Mouse (Mus musculus) midbrain, embryonic 13.5 days (tissue): Measurements from ENCODE around the gene Hsd17b12. TPM values are rescaled to one million over a fixed set of nuclear protein-coding genes. Genes with fewer than 3 reads are reported as not detected.

Source experiments
- ATAC-seq: fragments of 200-750 bp; cut with Nextera tagmentation; 2 replicates; pipeline ENCODE4 v1.8.0; 2017; ENCODE audit warnings: mild to moderate bottlenecking, moderate TSS enrichment, moderate library complexity
- H3K27ac ChIP-seq: fragments of 300-500 bp; sonication (generic); 2 replicates; pipeline ENCODE4 v1.5.1; 2015; ENCODE audit warnings: inconsistent platforms, mild to moderate bottlenecking, moderate library complexity
- H3K27me3 ChIP-seq: fragments of 300-500 bp; sonication (generic); 2 replicates; pipeline ENCODE4 v1.6.1; 2015; ENCODE audit warnings: mild to moderate bottlenecking, inconsistent platforms
- H3K36me3 ChIP-seq: fragments of 300-500 bp; sonication (generic); 2 replicates; pipeline ENCODE4 v1.6.1; 2015; ENCODE audit warnings: mild to moderate bottlenecking, inconsistent platforms
- H3K4me1 ChIP-seq: fragments of 300-500 bp; sonication (generic); replicated peaks from 2 replicates; pipeline ENCODE4 v1.6.1; 2015; ENCODE audit warnings: inconsistent platforms
- H3K4me2 ChIP-seq: fragments of 300-500 bp; sonication (generic); replicated peaks from 2 replicates; pipeline ENCODE4 v1.6.1; 2015; ENCODE audit warnings: moderate library complexity, mild to moderate bottlenecking, inconsistent platforms
- H3K4me3 ChIP-seq: fragments of 300-500 bp; sonication (generic); replicated peaks from 2 replicates; pipeline ENCODE4 v1.5.1; 2015; ENCODE audit warnings: mild to moderate bottlenecking, inconsistent platforms
- H3K9ac ChIP-seq: fragments of 300-500 bp; sonication (generic); replicated peaks from 2 replicates; pipeline ENCODE4 v1.6.1; 2015; ENCODE audit warnings: mild to moderate bottlenecking, inconsistent platforms
- H3K9me3 ChIP-seq: fragments of 300-500 bp; sonication (generic); 2 replicates; pipeline ENCODE4 v1.6.1; 2016; ENCODE audit warnings: mild to moderate bottlenecking, inconsistent platforms
- WGBS: fragments of 180-500 bp; shearing (Covaris S2); methylation state at CpG from one replicate; pipeline ENCODE4 v1.1.7; 2015; 5-methylcytosine and 5-hydroxymethylcytosine counted together
- polyA plus RNA-seq: library from polyadenylated mRNA; unstranded; fragments of >200 nt; fragmentation: Nextera tagmentation; extraction: Ambion mirVana; gene quantifications from 2 replicates; pipeline ENCODE4 v1.2.1, GENCODE M21; 2015

Hsd17b12 gene
- polyA plus RNA-seq, 1 experiment from 2014 or later: 122 TPM

GRCm38 (mm10) chr2:94145146-94145542 is 12.6 kb downstream of the Hsd17b12 start:
- ATAC-seq: no peak
- Histone ChIP-seq H3K9ac (no peak overlapping the region), H3K27me3 (no peaks in the 10 kb centered on the region), H3K4me3 (no peak overlapping the region), H3K36me3 (no peaks in the 10 kb centered on the region), H3K27ac (no peak overlapping the region), H3K4me1 (no peaks in the 10 kb centered on the region), H3K4me2 (no peak overlapping the region), H3K9me3 (no peaks in the 10 kb centered on the region)
- 69% methylated on average over 2 of the region's 2 CpGs for WGBS

- no peak for ATAC-seq
- no peak overlapping the region for H3K27ac ChIP-seq
- no peaks in the 10 kb centered on the region for H3K9me3 ChIP-seq
- no peaks in the 10 kb centered on the region for H3K27me3 ChIP-seq
- H3K4me1 ChIP-seq: no peaks in the 10 kb centered on the region
- WGBS: 91% methylated on average over 7 of the region's 7 CpGs
- no peaks in the 10 kb centered on the region for H3K36me3 ChIP-seq
- H3K4me2 ChIP-seq: no peak overlapping the region
- no peak overlapping the region for H3K9ac ChIP-seq
- H3K4me3 ChIP-seq: no peak overlapping the region
Observed at GRCm38 (mm10) chr2:94144520-94145145, 13.1 kb downstream of the Hsd17b12 start.

DNA sequence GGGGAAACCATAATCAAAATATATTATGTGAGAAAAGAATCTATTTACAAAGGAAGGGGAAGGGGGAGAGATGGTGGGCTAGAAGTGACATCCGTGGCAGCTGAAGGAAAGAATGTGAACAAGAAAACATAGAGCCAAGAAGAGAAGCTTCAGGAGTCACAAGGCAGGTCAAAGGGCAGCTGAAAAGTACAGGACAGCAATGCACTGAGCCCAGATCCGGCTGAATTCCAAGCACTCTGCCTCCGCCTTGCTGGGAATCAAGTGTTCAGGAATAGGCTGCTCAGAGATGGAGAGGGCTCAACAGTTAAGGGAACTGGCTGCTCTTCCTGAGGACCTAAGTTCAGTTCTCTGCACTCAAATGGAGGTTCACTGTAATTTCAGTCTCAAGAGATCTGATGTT is 16.5 kb downstream of the Hsd17b12 start:
- Histone ChIP-seq H3K4me3 (no peak overlapping the region), H3K27ac (no peak overlapping the region), H3K36me3 (no peaks in the 10 kb centered on the region), H3K4me2 (no peak overlapping the region), H3K4me1 (no peaks in the 10 kb centered on the region; the same call in 1 of the 2 replicates), H3K9me3 (no peaks in the 10 kb centered on the region), H3K9ac (no peak overlapping the region), H3K27me3 (no peaks in the 10 kb centered on the region)
- 71% methylated on average over 3 of the region's 3 CpGs for WGBS
- ATAC-seq: no peak

DNA sequence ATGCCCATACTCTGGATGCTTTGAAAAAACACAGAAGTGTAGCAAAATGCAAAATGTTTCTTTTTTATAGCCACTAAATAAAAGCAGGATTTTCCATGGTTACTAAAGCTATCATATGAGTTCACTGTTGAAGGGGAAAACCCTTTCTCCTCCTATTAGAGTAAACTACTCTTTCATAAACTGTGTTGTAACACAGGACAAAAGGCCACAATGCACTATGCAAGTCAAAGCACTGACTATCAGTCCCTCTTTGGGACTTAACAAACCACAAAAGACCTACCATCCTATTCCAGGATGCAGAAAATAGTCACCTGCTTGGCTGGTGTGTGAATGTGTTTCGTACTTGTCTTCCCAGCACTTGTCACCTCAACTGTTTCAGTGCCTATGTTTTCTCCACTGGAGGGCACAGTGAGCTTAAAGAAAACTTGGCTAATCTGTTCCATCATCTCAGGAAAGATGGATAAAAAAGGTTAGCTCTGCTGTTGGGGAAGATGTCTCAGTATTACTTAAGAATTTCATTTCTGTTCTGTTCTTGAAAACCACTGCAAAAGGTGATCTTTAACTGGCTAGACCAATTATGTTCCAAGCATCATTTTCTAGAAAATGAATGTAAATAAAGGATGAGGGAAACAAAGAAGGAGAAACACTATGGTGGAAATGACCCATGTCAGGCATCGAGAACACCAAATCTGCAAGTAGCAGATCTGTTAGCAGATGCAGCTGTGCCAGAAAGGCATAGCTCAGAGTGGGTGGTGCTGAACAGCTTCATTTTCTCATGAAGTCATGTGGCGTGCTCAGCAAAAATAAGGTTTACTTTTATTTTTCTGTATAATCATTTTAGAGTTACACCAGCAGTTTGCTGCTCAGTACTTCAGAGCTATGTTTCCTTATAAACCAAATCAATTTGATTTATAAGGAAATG is 19.0 kb downstream of the Hsd17b12 start:
- no peaks in the 10 kb centered on the region for H3K36me3 ChIP-seq
- no peak overlapping the region for H3K27ac ChIP-seq
- 89% methylated on average over 3 of the region's 3 CpGs for WGBS
- no peak overlapping the region for H3K9ac ChIP-seq
- H3K9me3 ChIP-seq: no peaks in the 10 kb centered on the region
- H3K4me2 ChIP-seq: no peak overlapping the region
- H3K4me3 ChIP-seq: no peak overlapping the region
- no peak for ATAC-seq
- H3K27me3 ChIP-seq: no peaks in the 10 kb centered on the region
- no peaks in the 10 kb centered on the region; the same call in 1 of the 2 replicates for H3K4me1 ChIP-seq

DNA sequence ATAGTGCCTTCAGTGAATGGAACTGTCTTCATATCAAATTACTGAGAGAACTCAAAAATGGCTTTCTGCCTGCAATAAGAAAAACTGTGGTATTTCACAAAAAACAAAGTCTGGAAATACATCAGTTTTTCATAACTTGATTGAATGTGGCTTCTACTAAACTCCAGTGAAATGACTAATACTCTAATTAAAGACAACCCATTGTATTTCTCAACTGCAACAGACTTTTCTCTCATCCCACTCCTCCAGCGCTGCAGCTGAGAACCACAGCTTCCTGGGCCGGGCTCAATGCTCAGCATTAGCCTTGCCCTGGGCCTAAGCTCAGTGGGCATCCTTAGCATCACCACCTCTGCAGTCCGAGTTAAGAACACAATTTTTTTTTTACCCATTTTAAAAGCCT is 20.9 kb downstream of the Hsd17b12 start:
- H3K4me1 ChIP-seq: no peaks in the 10 kb centered on the region; the same call in 1 of the 2 replicates
- H3K36me3 ChIP-seq: no peaks in the 10 kb centered on the region
- H3K27ac ChIP-seq: no peak overlapping the region
- H3K9ac ChIP-seq: no peak overlapping the region
- no peak overlapping the region for H3K4me2 ChIP-seq
- H3K27me3 ChIP-seq: no peaks in the 10 kb centered on the region
- no peak for ATAC-seq
- no peaks in the 10 kb centered on the region for H3K9me3 ChIP-seq
- no peak overlapping the region for H3K4me3 ChIP-seq
- WGBS: 91% methylated on average over 3 of the region's 3 CpGs

DNA sequence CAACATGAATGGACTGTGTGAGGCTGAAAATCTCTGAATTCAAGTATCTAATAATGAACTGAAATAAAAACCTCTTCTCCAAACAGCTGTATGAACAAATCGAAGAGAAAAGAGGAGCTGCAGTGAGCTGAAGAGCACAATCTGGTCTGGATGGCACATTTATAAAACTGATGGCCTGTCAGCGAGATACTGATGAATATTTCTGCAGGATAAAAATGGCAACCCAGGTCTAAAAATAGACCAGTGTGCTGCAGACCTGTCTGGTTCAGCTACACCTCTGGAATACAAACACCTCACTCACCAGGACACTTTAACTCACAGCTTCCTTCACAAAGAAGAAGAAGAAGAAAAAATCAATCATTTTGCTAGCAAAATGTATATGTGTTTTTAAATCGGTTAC is 29.3 kb downstream of the Hsd17b12 start:
- peak overlapping the region; percentile 81 for H3K27ac ChIP-seq
- no peak overlapping the region for H3K4me2 ChIP-seq
- no peak overlapping the region for H3K9ac ChIP-seq
- H3K9me3 ChIP-seq: no peaks in the 10 kb centered on the region
- WGBS: 84% methylated on average over 3 of the region's 3 CpGs
- no peak overlapping the region for H3K4me3 ChIP-seq
- peaks cover 23% of the 10 kb centered on the region for H3K4me1 ChIP-seq
- H3K36me3 ChIP-seq: no peaks in the 10 kb centered on the region
- ATAC-seq: no peak
- no peaks in the 10 kb centered on the region for H3K27me3 ChIP-seq

- 27% methylated on average over 7 of the region's 7 CpGs for WGBS
- Histone ChIP-seq H3K4me1 (peaks cover 45% of the 10 kb centered on the region), H3K36me3 (no peaks in the 10 kb centered on the region), H3K9me3 (no peaks in the 10 kb centered on the region), H3K4me2 (peak overlapping the region; percentile 40), H3K9ac (peak overlapping the region; percentile 42), H3K4me3 (peak overlapping the region; percentile 13; the same call in 1 of the 2 replicates), H3K27ac (peak overlapping the region; percentile 93), H3K27me3 (no peaks in the 10 kb centered on the region)
- peak; percentile 92 for ATAC-seq
Observed at GRCm38 (mm10) chr2:94122182-94123041, 35.4 kb downstream of the Hsd17b12 start.

GRCm38 (mm10) chr2:94103758-94104157 is 54.0 kb downstream of the Hsd17b12 start:
- ATAC-seq: no peak
- H3K4me2 ChIP-seq: no peak overlapping the region
- no peak overlapping the region for H3K27ac ChIP-seq

GRCm38 (mm10) chr2:94089901-94090300 is 67.9 kb downstream of the Hsd17b12 start:
- Histone ChIP-seq H3K9ac (no peak overlapping the region), H3K27ac (no peak overlapping the region), H3K4me2 (no peak overlapping the region), H3K9me3 (no peaks in the 10 kb centered on the region), H3K27me3 (no peaks in the 10 kb centered on the region), H3K4me1 (no peaks in the 10 kb centered on the region), H3K4me3 (no peak overlapping the region), H3K36me3 (no peaks in the 10 kb centered on the region)
- 100% methylated on average over 1 of the region's 1 CpGs for WGBS
- ATAC-seq: no peak

More at GRCm38 (mm10) chr2:94103758-94104157, 54.0 kb downstream of the Hsd17b12 start:
- Histone ChIP-seq H3K27me3 (no peaks in the 10 kb centered on the region), H3K9ac (no peak overlapping the region), H3K9me3 (no peaks in the 10 kb centered on the region), H3K36me3 (no peaks in the 10 kb centered on the region), H3K4me1 (no peaks in the 10 kb centered on the region), H3K4me3 (no peak overlapping the region)
- 86% methylated on average over 2 of the region's 2 CpGs for WGBS

DNA sequence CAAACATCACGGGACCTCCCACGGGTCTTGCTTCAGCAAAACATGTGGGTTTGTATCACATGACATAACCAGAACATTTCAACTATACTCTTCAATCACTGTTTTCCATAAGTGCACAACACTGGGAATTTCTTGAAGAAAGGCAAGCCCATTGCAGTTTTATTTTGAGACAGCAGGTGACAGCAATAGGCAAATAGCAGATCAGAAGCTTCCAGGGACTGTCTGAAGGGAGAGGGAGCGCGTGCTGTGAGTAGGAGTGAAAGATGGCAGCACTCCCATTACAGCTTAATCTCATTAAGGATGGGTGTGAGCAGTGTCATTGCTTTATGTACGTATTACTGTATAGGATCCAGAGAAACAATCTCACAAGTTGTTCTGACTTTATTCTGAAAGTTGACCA is 88.3 kb downstream of the Hsd17b12 start:
- Histone ChIP-seq H3K36me3 (no peaks in the 10 kb centered on the region), H3K27ac (no peak overlapping the region), H3K4me3 (no peak overlapping the region), H3K4me2 (no peak overlapping the region), H3K4me1 (no peaks in the 10 kb centered on the region), H3K27me3 (no peaks in the 10 kb centered on the region), H3K9me3 (no peaks in the 10 kb centered on the region), H3K9ac (no peak overlapping the region)
- ATAC-seq: no peak
- WGBS: 82% methylated on average over 5 of the region's 5 CpGs

DNA sequence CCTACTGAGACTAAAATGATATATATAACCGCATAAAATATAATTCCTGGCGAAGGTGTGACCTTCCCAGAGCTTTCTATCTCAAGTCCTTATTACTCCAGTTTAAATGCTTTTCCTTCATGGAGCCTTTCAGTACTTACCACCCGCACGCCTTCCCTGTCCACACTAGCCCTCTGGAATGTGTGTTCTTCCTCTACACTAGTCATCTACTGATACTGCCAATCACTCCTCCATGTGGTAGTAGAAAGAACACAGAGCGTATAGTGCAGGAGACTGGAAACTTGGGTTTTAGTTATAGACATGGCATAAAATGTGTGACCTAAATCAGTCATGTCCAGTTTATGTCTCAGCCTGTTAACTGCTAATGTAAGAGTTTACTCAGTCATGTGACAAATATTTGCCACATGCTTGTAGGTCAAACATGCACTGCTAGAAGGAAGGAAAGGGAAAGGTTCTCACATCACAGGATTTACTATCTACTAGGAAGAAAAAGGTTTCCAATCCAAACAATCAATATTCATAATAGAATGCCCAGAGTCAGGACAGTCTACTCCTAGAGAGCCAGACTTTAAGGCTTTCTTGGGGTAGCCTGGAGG is 91.1 kb downstream of the Hsd17b12 start:
- H3K9me3 ChIP-seq: no peaks in the 10 kb centered on the region
- 93% methylated on average over 5 of the region's 5 CpGs for WGBS
- no peak for ATAC-seq

More for the DNA sequence above, 91.1 kb downstream of the Hsd17b12 start:
- no peaks in the 10 kb centered on the region for H3K36me3 ChIP-seq
- H3K9ac ChIP-seq: no peak overlapping the region
- H3K4me1 ChIP-seq: no peaks in the 10 kb centered on the region
- H3K27ac ChIP-seq: no peak overlapping the region
- H3K4me3 ChIP-seq: no peak overlapping the region
- no peaks in the 10 kb centered on the region for H3K27me3 ChIP-seq
- H3K4me2 ChIP-seq: no peak overlapping the region
